Mouse (Mus musculus) heart, adult 9 months (tissue): ENCODE measurements around the gene Hoxc6.

Experiments
- DNase-seq, 2 experiments: peaks; one replicate each; pipeline ENCODE4 v3.0.0; 2022; ENCODE audit warnings: low spot score in 2 of 2

Gene Hoxc6

GRCm38 (mm10) chr15:102990461-102991397, 7.3 kb upstream of the Hoxc6 start, which contains the start of gene Hoxc8:
Hoxc8 (plus strand) TSS chr15:102990607.
- DNase-seq, result no peak

GRCm38 (mm10) chr15:102991782-102992181, 6.3 kb upstream of the Hoxc6 start:
- DNase-seq, result no peak

DNA sequence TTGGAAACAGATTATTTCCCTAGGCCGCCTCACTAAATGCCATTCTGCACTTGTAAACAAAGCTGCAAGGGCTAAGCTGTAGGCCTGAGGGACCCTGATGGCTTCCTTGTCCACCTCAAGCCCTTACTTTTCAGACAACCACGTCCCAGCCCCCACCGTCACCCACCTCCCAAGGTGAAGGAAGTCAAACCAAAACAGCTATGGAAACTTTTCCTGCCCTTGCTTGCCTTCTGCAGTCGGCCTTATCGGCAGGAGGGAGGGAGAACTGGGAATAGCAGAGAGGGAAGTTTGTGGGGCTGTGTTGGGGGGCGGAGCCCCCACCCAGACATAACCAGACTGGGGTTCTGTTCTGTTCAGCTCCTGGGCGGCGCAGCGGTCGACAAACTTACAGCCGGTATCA, 5.9 kb upstream of the Hoxc6 start:
- no peak for DNase-seq

DNA sequence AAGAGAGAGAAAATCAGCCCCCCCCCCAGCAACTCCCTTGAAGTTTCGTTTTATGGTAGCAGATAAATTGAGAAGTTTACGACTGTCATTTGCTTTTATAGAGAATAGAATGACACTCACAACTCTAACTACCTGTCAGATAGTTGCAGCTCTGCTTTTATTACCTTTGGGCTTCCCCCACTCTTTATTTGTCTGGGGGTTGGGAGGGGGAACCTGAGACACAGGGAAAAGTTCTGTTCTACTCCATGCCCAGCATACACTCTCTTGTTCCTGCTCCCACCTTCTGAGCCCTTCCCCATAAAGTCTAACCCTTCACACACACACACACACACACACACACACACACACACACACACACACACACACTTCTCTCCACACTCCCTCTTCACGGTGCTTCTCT, 5.2 kb upstream of the Hoxc6 start:
- DNase-seq, result no peak

DNA sequence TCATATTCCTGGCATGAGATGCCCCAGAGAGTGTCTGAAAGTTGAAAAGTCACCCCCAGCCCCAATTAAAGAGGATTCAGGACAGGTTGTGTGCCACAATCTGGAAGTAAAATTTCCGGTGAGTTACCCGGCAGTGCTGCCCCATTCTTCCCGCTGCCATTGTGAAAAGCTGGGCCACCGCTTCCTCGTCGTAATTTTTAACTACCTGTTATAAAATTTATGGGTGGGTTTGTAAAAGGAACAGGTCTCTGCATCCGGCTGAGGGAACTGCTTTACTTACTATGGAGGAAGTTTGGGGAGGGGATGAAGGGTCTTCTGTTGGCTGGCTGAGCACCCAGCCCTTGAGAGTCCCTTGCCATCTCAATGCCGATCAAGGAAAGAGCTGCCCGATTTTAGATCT, 1.5 kb upstream of the Hoxc6 start:
- DNase-seq, result no peak

GRCm38 (mm10) chr15:102997431-102997830, 626 bp upstream of the Hoxc6 start:
- no peak for DNase-seq

- no peak for DNase-seq
Observed at GRCm38 (mm10) chr15:102998608-102999182, 638 bp downstream of the Hoxc6 start.

- DNase-seq, result peak; percentile 68 to 70
Observed at GRCm38 (mm10) chr15:102999183-102999831, 1.2 kb downstream of the Hoxc6 start.

- DNase-seq, result no peak
Observed at GRCm38 (mm10) chr15:102999955-103000354, 1.9 kb downstream of the Hoxc6 start.

DNA sequence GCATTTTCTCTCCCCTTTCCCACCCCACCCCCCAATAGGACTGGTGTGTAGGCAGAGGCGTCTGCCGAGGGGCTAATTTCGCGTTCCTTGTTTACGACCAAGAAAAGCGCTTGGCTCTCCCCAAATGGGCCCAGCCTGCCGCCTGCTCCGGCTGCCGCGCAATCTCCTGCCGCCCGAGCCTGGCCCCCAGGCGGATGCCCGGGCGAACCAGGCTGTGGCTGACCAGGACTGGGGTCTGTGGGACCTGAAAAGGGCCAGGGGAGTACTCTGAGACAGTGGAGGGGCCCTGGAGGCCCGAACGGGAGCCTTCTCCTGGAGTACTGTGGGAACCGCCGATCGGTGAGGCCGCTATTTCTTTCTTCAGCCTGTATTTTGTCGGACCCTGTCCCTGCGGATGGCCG, 2.4 kb downstream of the Hoxc6 start:
- DNase-seq, result no peak

GRCm38 (mm10) chr15:103001370-103001769, 3.3 kb downstream of the Hoxc6 start:
- no peak for DNase-seq

DNA sequence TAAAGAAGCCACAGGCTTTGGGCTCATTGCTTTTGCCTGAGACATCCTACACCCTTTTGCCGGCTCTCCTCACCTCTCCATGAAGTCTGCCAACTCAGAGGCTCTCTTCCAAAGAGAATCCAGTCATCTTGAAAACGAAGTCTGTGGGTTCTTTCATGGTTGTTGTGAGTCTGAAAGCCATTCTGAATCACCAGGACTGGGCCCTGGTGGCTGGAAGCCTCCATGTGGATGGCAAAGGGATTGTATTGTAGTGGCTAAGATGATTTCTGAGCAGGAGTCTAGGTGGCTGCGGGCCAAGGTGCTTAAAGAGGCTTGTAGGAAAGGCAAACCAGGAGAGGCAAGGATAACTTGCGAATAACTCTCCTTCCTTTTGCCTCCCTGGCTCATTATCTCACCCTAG, 4.1 kb downstream of the Hoxc6 start:
- no peak for DNase-seq

DNA sequence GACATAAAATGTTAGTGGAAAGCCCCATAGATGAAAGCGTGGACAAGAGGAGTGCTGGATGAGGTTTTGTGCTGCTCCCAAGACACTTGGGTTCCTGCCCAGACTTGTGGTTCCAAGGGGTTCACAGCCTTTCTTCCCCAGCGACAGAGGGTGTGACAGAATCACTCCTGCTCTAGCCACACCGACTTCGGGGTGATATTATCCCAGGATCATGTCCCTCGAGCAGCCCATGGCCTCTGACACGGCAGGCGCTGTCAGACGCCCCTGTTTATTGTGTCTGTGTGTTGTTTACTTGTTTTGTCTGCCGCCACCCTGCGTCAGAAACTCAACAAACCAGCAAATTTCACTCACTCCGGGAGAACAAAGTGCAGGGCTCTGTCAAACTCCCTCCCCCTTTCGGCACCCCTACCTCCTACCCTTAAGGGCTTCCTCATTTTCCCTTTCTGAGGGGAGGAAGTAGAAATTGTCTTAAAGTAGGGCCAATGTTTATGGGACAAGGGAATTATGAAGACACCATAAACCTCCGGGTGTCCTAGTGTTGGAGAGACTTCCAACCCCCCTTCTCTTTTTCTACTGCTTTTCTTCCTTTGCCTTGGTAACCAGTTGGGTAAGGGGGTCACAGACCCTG, 4.9 kb downstream of the Hoxc6 start:
- no peak for DNase-seq

DNA sequence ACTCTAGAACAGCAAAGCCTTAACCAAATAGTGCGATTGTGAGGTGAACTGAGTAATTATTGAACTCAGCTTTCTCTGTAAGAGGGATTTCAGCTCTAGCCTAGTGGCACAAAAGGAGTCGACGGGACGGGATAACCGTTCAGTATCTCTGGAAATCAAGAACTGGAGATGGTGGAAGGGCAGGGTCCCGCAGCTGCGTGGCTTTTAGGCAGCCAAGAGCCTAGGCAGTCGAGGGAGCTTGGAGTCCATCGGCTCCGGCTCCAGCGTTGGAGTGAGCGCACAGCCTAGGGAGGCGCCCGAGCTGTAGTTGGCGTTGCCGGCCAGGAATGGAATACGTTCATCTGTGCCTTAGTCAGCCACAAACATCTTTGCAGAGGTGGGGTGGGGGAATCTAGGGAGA, 7.3 kb downstream of the Hoxc6 start:
- no peak for DNase-seq

DNA sequence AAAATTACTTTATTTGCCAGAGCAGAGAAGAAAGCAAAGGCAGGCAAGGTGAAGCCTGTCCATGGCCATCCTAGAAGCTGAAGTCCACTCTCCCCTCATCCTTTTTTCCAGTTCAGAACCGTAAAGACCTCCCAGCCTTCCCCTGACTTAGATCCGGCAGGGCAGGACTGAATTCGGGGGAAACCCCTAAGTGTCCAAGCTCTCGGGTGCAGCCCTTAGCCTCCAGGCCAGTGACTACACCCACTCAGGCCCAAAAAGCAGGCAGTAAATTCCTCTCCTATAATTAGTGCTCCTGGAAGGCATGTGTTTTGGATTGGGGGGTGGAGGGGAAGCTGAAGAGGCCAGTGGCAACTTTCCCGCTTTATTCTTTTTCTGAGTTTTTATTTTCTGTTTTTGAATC, 7.7 kb downstream of the Hoxc6 start:
- no peak for DNase-seq

GRCm38 (mm10) chr15:103006326-103006725, 8.3 kb downstream of the Hoxc6 start:
- no peak for DNase-seq

GRCm38 (mm10) chr15:103009265-103010111, 11.4 kb downstream of the Hoxc6 start:
- DNase-seq, result no peak

DNA sequence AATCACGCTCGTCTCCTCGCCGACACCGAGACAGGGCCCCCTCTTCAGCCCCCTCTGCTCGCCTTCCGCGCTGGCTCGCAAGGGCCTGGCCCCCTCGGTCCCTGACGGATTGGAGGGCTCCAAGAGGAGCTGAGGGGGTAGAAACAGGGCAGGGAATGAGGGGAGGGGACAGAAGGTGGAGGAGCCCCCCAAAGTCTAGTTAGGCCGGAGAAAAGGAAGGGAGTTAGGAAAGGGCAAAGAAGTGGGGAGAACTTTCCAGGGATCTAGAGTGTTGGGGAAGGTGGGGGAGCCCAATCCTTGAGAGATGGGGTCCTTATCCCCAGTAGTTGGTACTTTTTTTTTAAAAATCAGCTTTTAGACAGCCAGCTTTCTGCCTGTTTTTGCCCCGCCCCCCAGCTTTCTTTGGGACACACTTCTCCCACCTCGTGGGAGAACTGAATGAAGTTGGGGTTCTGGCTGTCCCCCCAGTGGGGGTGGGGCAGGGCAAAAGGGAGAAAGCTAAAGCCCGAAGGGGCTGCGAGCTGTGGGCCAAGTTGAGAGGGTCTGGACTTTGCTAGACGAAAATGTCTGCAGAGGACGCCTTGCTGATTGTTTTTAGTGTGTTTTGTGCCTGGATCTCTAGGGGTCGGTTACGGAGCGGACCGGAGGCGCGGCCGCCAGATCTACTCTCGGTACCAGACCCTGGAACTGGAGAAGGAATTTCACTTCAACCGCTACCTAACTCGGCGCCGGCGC, 12.2 kb downstream of the Hoxc6 start:
- DNase-seq, result no peak

DNA sequence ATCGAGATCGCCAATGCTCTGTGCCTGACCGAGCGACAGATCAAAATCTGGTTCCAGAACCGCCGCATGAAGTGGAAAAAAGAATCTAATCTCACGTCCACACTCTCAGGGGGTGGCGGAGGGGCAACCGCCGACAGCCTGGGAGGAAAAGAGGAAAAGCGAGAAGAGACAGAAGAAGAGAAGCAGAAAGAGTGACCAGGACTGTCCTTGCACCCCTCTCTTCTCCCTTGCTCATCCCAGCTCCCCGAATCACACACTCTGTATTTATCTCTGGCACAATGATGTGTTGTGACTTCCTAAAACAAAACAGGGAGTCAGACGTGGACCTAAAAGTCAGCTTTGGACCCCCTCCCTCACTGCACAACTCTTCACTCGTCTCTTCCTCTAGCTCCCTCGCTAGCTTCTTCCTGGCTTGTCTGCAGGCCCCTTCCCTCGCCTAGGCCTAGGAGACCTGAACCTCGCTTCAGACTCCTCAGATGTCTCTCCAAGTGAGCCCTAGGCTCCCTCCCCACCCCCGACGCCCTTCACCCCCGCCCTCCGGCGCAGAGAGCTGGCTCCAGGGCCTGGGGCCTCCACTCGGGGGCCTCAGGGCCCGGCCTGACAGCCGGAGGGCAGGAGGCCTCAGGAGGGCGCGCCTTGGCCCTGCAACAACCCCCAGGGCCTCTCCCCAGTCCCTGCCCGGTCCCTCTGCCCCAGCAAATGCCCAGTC, 12.9 kb downstream of the Hoxc6 start:
- DNase-seq, result no peak

DNA sequence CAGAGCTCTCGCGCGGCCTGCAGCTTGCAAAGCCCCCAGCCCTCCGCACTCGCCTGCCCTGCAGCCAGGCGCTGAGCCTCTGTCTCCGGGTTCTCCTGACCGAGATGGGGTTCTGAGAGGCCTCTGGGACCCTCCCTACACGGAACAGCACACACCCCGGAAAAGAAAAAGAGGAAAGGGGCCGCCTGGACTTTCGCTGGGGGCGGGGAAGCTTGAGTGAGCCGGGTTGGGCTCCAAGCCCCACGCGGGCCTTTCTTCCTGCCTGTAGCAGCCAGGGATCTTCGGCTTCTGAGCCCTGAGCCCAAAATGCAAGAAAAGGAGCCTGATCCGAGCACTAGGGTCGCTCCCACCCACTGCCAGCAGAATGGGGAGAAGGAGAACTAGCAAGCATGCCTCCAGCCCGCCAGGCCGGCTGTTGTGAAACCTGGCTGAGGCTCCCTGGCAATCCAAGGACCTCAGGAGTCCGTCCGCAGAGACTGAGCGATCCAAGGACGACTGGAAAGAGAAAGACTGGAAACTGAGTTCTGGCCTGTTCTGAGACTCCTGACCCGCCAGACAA, 13.9 kb downstream of the Hoxc6 start:
- no peak for DNase-seq
